Mouse (Mus musculus) heart, embryonic 12.5 days (tissue): ENCODE data around the gene Zgpat. TPM values are rescaled to one million over a fixed set of nuclear protein-coding genes. Genes with fewer than 3 reads are reported as not detected.

Experiments
- ATAC-seq: fragments of 200-750 bp; cut with Nextera tagmentation; 2 replicates; pipeline ENCODE4 v1.8.0; 2017; ENCODE audit warnings: moderate TSS enrichment, moderate library complexity; ENCODE audit not compliant: insufficient number of reproducible peaks, low FRiP score
- H3K27ac ChIP-seq: fragments of 300-500 bp; sonication (generic); 2 replicates; pipeline ENCODE4 v1.5.1; 2016; ENCODE audit warnings: mild to moderate bottlenecking, moderate library complexity; ENCODE audit not compliant: poor library complexity, severe bottlenecking
- H3K27me3 ChIP-seq: fragments of 300-500 bp; sonication (generic); replicated peaks from 2 replicates; pipeline ENCODE4 v1.6.1; 2016; ENCODE audit warnings: mild to moderate bottlenecking, moderate library complexity
- H3K36me3 ChIP-seq: fragments of 300-500 bp; sonication (generic); 2 replicates; pipeline ENCODE4 v1.6.1; 2016; ENCODE audit warnings: mild to moderate bottlenecking, moderate library complexity
- H3K4me1 ChIP-seq: fragments of 300-500 bp; sonication (generic); replicated peaks from 2 replicates; pipeline ENCODE4 v1.6.1; 2016; ENCODE audit warnings: mild to moderate bottlenecking
- H3K4me2 ChIP-seq: fragments of 300-500 bp; sonication (generic); 2 replicates; pipeline ENCODE4 v1.6.1; 2016; ENCODE audit warnings: mild to moderate bottlenecking, moderate library complexity
- H3K4me3 ChIP-seq: fragments of 300-500 bp; sonication (generic); 2 replicates; pipeline ENCODE4 v1.5.1; 2016; ENCODE audit warnings: mild to moderate bottlenecking
- H3K9ac ChIP-seq: fragments of 300-500 bp; sonication (generic); 2 replicates; pipeline ENCODE4 v1.6.1; 2016; ENCODE audit warnings: mild to moderate bottlenecking, moderate library complexity
- H3K9me3 ChIP-seq: fragments of 300-500 bp; sonication (generic); replicated peaks from 2 replicates; pipeline ENCODE4 v1.6.1; 2016; ENCODE audit warnings: mild to moderate bottlenecking, moderate library complexity
- WGBS: fragments of 180-500 bp; shearing (Covaris S2); methylation state at CpG from one replicate; pipeline ENCODE4 v1.1.7; 2016; 5-methylcytosine and 5-hydroxymethylcytosine counted together
- polyA plus RNA-seq: library from polyadenylated mRNA; unstranded; fragments of >200 nt; fragmentation: Nextera tagmentation; extraction: Ambion mirVana; gene quantifications from 2 replicates; pipeline ENCODE4 v1.2.1, GENCODE M21; 2016

The Zgpat gene
- polyA plus RNA-seq = 33.8 and 33.9 TPM in 2 replicates

- peaks cover 51% of the 10 kb centered on the region for H3K36me3 ChIP-seq
- H3K4me3 ChIP-seq = peak within 1 kb of the TSS; percentile 90
- ATAC-seq = peak; percentile 90
- peak within 1 kb of the TSS; percentile 95 for H3K9ac ChIP-seq
- H3K4me1 ChIP-seq = peaks cover 29% of the 10 kb centered on the region
- WGBS = under 1% methylated on average over 68 of the region's 71 CpGs
- peaks cover 3% of the 10 kb centered on the region; the same call in 1 of the 2 replicates for H3K9me3 ChIP-seq
- H3K27me3 ChIP-seq = no peaks in the 10 kb centered on the region
- peak within 1 kb of the TSS; percentile 100 for H3K4me2 ChIP-seq
- H3K27ac ChIP-seq = peak within 1 kb of the TSS; percentile 93
Observed at GRCm38 (mm10) chr2:181364860-181365596, at the start of gene Zgpat, which contains the start of gene Arfrp1. TSS of gene Zgpat (plus strand) at chr2:181364928. TSS of gene Arfrp1 (minus strand) at chr2:181365404.

- 6% methylated on average over 40 of the region's 40 CpGs for WGBS
- peak within 1 kb of the TSS; percentile 56 for H3K4me3 ChIP-seq
- peaks cover 25% of the 10 kb centered on the region for H3K27me3 ChIP-seq
- H3K36me3 ChIP-seq = peaks cover 26% of the 10 kb centered on the region
- H3K4me2 ChIP-seq = peak within 1 kb of the TSS; percentile 78
- H3K9ac ChIP-seq = peak within 1 kb of the TSS; percentile 68
- H3K27ac ChIP-seq = peak within 1 kb of the TSS; percentile 62
- peak; percentile 86 for ATAC-seq
- peaks cover 10% of the 10 kb centered on the region for H3K4me1 ChIP-seq
- H3K9me3 ChIP-seq = no peaks in the 10 kb centered on the region
Observed at GRCm38 (mm10) chr2:181319248-181320102, 45.3 kb upstream of the Zgpat start, which contains the start of gene Rtel1. TSS of gene Rtel1 (plus strand) at chr2:181319739.

- Histone ChIP-seq H3K4me3 (peak overlapping the region; percentile 56), H3K9me3 (no peaks in the 10 kb centered on the region), H3K27ac (peak overlapping the region; percentile 62; the same call in 1 of the 2 replicates), H3K36me3 (peaks cover 33% of the 10 kb centered on the region), H3K4me2 (peak overlapping the region; percentile 78), H3K9ac (peak overlapping the region; percentile 68), H3K27me3 (peaks cover 19% of the 10 kb centered on the region), H3K4me1 (peaks cover 10% of the 10 kb centered on the region)
- WGBS = 14% methylated on average over 7 of the region's 7 CpGs
- ATAC-seq = no peak; the same call in 1 of the 2 replicates
Observed at GRCm38 (mm10) chr2:181320103-181320499, 44.6 kb upstream of the Zgpat start.

- Histone ChIP-seq H3K27me3 (peaks cover under 1% of the 10 kb centered on the region; the same call in 1 of the 2 replicates), H3K9ac (no peak overlapping the region), H3K4me3 (no peak overlapping the region), H3K27ac (no peak overlapping the region), H3K36me3 (peaks cover 49% of the 10 kb centered on the region), H3K9me3 (no peaks in the 10 kb centered on the region), H3K4me2 (no peak overlapping the region), H3K4me1 (peaks cover 10% of the 10 kb centered on the region)
- no peak for ATAC-seq
- 73% methylated on average over 5 of the region's 5 CpGs for WGBS
Observed at GRCm38 (mm10) chr2:181322136-181322535, 42.6 kb upstream of the Zgpat start.

GRCm38 (mm10) chr2:181326098-181326497 lies 38.6 kb upstream of the Zgpat start:
- ATAC-seq = no peak
- no peak overlapping the region for H3K27ac ChIP-seq
- H3K4me3 ChIP-seq = no peak overlapping the region
- H3K27me3 ChIP-seq = no peaks in the 10 kb centered on the region
- H3K4me1 ChIP-seq = 0 out of 2 replicates have a peak, but pooled peaks cover 3% of the 10 kb centered on the region
- H3K9ac ChIP-seq = no peak overlapping the region
- no peaks in the 10 kb centered on the region for H3K9me3 ChIP-seq
- WGBS = 98% methylated on average over 2 of the region's 2 CpGs
- no peak overlapping the region for H3K4me2 ChIP-seq
- peaks cover 87% of the 10 kb centered on the region for H3K36me3 ChIP-seq

GRCm38 (mm10) chr2:181332542-181332941 lies 32.2 kb upstream of the Zgpat start:
- Histone ChIP-seq H3K27me3 (no peaks in the 10 kb centered on the region), H3K4me1 (0 out of 2 replicates have a peak, but pooled peaks cover 3% of the 10 kb centered on the region), H3K9me3 (no peaks in the 10 kb centered on the region), H3K27ac (no peak overlapping the region), H3K4me2 (no peak overlapping the region), H3K36me3 (peaks cover 78% of the 10 kb centered on the region), H3K9ac (no peak overlapping the region), H3K4me3 (no peak overlapping the region)
- ATAC-seq = no peak

- Histone ChIP-seq H3K27me3 (no peaks in the 10 kb centered on the region), H3K36me3 (peaks cover 73% of the 10 kb centered on the region), H3K4me2 (no peak overlapping the region), H3K9ac (no peak overlapping the region), H3K4me3 (no peak overlapping the region), H3K27ac (no peak overlapping the region), H3K9me3 (no peaks in the 10 kb centered on the region), H3K4me1 (0 out of 2 replicates have a peak, but pooled peaks cover 3% of the 10 kb centered on the region)
- no peak for ATAC-seq
- WGBS = 63% methylated on average over 3 of the region's 3 CpGs
Observed at GRCm38 (mm10) chr2:181334023-181334422, 30.7 kb upstream of the Zgpat start.

- Histone ChIP-seq H3K9me3 (no peaks in the 10 kb centered on the region), H3K27ac (no peak overlapping the region), H3K4me3 (no peak overlapping the region), H3K36me3 (peaks cover 65% of the 10 kb centered on the region), H3K4me2 (no peak overlapping the region), H3K9ac (no peak overlapping the region), H3K27me3 (no peaks in the 10 kb centered on the region), H3K4me1 (peaks cover 14% of the 10 kb centered on the region)
- ATAC-seq = no peak
- 82% methylated on average over 4 of the region's 4 CpGs for WGBS
Observed at GRCm38 (mm10) chr2:181340426-181340825, 24.3 kb upstream of the Zgpat start.

- no peak overlapping the region for H3K9ac ChIP-seq
- no peak overlapping the region for H3K4me3 ChIP-seq
- no peak overlapping the region for H3K4me2 ChIP-seq
- H3K4me1 ChIP-seq = peaks cover 14% of the 10 kb centered on the region
- peaks cover 71% of the 10 kb centered on the region for H3K36me3 ChIP-seq
- H3K9me3 ChIP-seq = no peaks in the 10 kb centered on the region
- ATAC-seq = peak; percentile 71
- H3K27ac ChIP-seq = peak overlapping the region; percentile 51
- WGBS = 61% methylated on average over 6 of the region's 6 CpGs
- no peaks in the 10 kb centered on the region for H3K27me3 ChIP-seq
Observed at GRCm38 (mm10) chr2:181342766-181343165, 22.0 kb upstream of the Zgpat start.

GRCm38 (mm10) chr2:181356780-181357179 lies 7.9 kb upstream of the Zgpat start:
- H3K9ac ChIP-seq = no peak overlapping the region
- no peak overlapping the region for H3K4me2 ChIP-seq
- no peak for ATAC-seq
- peaks cover 98% of the 10 kb centered on the region for H3K36me3 ChIP-seq
- no peaks in the 10 kb centered on the region for H3K9me3 ChIP-seq
- no peak overlapping the region for H3K4me3 ChIP-seq
- no peaks in the 10 kb centered on the region for H3K4me1 ChIP-seq
- no peaks in the 10 kb centered on the region for H3K27me3 ChIP-seq
- WGBS = 73% methylated on average over 3 of the region's 3 CpGs
- H3K27ac ChIP-seq = no peak overlapping the region

- H3K27me3 ChIP-seq = no peaks in the 10 kb centered on the region
- peak overlapping the region; percentile 100 for H3K4me2 ChIP-seq
- H3K4me1 ChIP-seq = peaks cover 29% of the 10 kb centered on the region
- H3K9me3 ChIP-seq = no peaks in the 10 kb centered on the region
- H3K4me3 ChIP-seq = peak overlapping the region; percentile 90
- peaks cover 51% of the 10 kb centered on the region for H3K36me3 ChIP-seq
- H3K9ac ChIP-seq = peak overlapping the region; percentile 95
- ATAC-seq = no peak
- no peak overlapping the region for H3K27ac ChIP-seq
- WGBS = 84% methylated on average over 3 of the region's 3 CpGs
Observed at GRCm38 (mm10) chr2:181363946-181364345, 782 bp upstream of the Zgpat start.
